Mouse (Mus musculus): Measurements from ENCODE around the gene Mmp2. TPM values are rescaled to one million over a fixed set of nuclear protein-coding genes. Genes with fewer than 3 reads are reported as not detected.
A peak's percentile ranks its signal among the peaks of the same experiment; 100 is the strongest.

Mmp2 gene
- total and polyA plus RNA-seq, 2 experiments = 1.9 to 4.1 TPM

GRCm38 (mm10) chr8:92815661-92816060 is 11.4 kb upstream of the Mmp2 start:
- Histone ChIP-seq H3K27me3 (ENCODE audit: control insufficient read depth, insufficient read depth, low read length) (no peaks in the 10 kb centered on the region), H3K9ac (ENCODE audit: low read depth, low read length) (no peak overlapping the region), H3K4me3 (ENCODE audit: insufficient read depth, low read depth, low read length) (no peak overlapping the region), H3K36me3 (ENCODE audit: control insufficient read depth, insufficient read depth, low read length) (no peaks in the 10 kb centered on the region), H3K27ac (replicated peaks; ENCODE audit: insufficient read depth, low read depth, low read length) (no peak overlapping the region), H3K79me2 (ENCODE audit: control insufficient read depth, insufficient read depth, low read length) (no peaks in the 10 kb centered on the region), H3K4me1 (ENCODE audit: control insufficient read depth, insufficient read depth, low read length) (no peaks in the 10 kb centered on the region)
- 83% methylated on average over 5 of the region's 5 CpGs for WGBS
- DNase-seq (ENCODE audit: extremely low read depth, low read depth, low spot score) = no peak
- TF ChIP-seq POLR2A (IDR thresholded peaks at IDR 0.05; ENCODE audit: extremely low read depth, insufficient read depth, low read length) = no peak
- TF ChIP-seq CTCF (IDR thresholded peaks at IDR 0.05; ENCODE audit: low read depth, low read length) = no peak

- H3K79me2 ChIP-seq (ENCODE audit: control insufficient read depth, insufficient read depth, low read length) = no peaks in the 10 kb centered on the region
- no peaks in the 10 kb centered on the region for H3K36me3 ChIP-seq (ENCODE audit: control insufficient read depth, insufficient read depth, low read length)
- peak; percentile 72 for DNase-seq (ENCODE audit: extremely low read depth, low read depth, low spot score)
- no peak overlapping the region for H3K4me3 ChIP-seq (ENCODE audit: insufficient read depth, low read depth, low read length)
- H3K27ac ChIP-seq (replicated peaks; ENCODE audit: insufficient read depth, low read depth, low read length) = no peak overlapping the region
- H3K9ac ChIP-seq (ENCODE audit: low read depth, low read length) = no peak overlapping the region
- H3K4me1 ChIP-seq (ENCODE audit: control insufficient read depth, insufficient read depth, low read length) = no peaks in the 10 kb centered on the region
- no peak for TF ChIP-seq POLR2A (IDR thresholded peaks at IDR 0.05; ENCODE audit: extremely low read depth, insufficient read depth, low read length)
- peak; percentile 100 for TF ChIP-seq CTCF (IDR thresholded peaks at IDR 0.05; ENCODE audit: low read depth, low read length)
- WGBS = 16% methylated on average over 5 of the region's 6 CpGs
- no peaks in the 10 kb centered on the region for H3K27me3 ChIP-seq (ENCODE audit: control insufficient read depth, insufficient read depth, low read length)
Observed at GRCm38 (mm10) chr8:92817928-92818818, 8.9 kb upstream of the Mmp2 start.

- no peak for DNase-seq (ENCODE audit: extremely low read depth, low read depth, low spot score)
- TF ChIP-seq CTCF (IDR thresholded peaks at IDR 0.05; ENCODE audit: low read depth, low read length) = no peak
- no peak for TF ChIP-seq POLR2A (IDR thresholded peaks at IDR 0.05; ENCODE audit: extremely low read depth, insufficient read depth, low read length)
- Histone ChIP-seq H3K27ac (replicated peaks; ENCODE audit: insufficient read depth, low read depth, low read length) (no peak overlapping the region), H3K4me3 (ENCODE audit: insufficient read depth, low read depth, low read length) (no peak overlapping the region), H3K4me1 (ENCODE audit: control insufficient read depth, insufficient read depth, low read length) (no peaks in the 10 kb centered on the region), H3K9ac (ENCODE audit: low read depth, low read length) (no peak overlapping the region), H3K36me3 (ENCODE audit: control insufficient read depth, insufficient read depth, low read length) (no peaks in the 10 kb centered on the region), H3K79me2 (ENCODE audit: control insufficient read depth, insufficient read depth, low read length) (no peaks in the 10 kb centered on the region), H3K27me3 (ENCODE audit: control insufficient read depth, insufficient read depth, low read length) (no peaks in the 10 kb centered on the region)
Observed at GRCm38 (mm10) chr8:92821151-92821550, 5.9 kb upstream of the Mmp2 start.

- Histone ChIP-seq H3K9ac (ENCODE audit: low read depth, low read length) (no peak overlapping the region), H3K79me2 (ENCODE audit: control insufficient read depth, insufficient read depth, low read length) (no peaks in the 10 kb centered on the region), H3K27me3 (ENCODE audit: control insufficient read depth, insufficient read depth, low read length) (peaks cover 1% of the 10 kb centered on the region; the same call in 1 of the 2 replicates), H3K36me3 (ENCODE audit: control insufficient read depth, insufficient read depth, low read length) (no peaks in the 10 kb centered on the region), H3K4me1 (ENCODE audit: control insufficient read depth, insufficient read depth, low read length) (no peaks in the 10 kb centered on the region), H3K4me3 (ENCODE audit: insufficient read depth, low read depth, low read length) (no peak overlapping the region), H3K27ac (replicated peaks; ENCODE audit: insufficient read depth, low read depth, low read length) (no peak overlapping the region)
- peak; percentile 9 for DNase-seq (ENCODE audit: extremely low read depth, low read depth, low spot score)
- WGBS = 71% methylated on average over 5 of the region's 5 CpGs
- no peak for TF ChIP-seq POLR2A (IDR thresholded peaks at IDR 0.05; ENCODE audit: extremely low read depth, insufficient read depth, low read length)
- TF ChIP-seq CTCF (IDR thresholded peaks at IDR 0.05; ENCODE audit: low read depth, low read length) = no peak
Observed at GRCm38 (mm10) chr8:92822386-92822785, 4.7 kb upstream of the Mmp2 start.

GRCm38 (mm10) chr8:92825991-92826390 is 1.1 kb upstream of the Mmp2 start:
- TF ChIP-seq POLR2A (IDR thresholded peaks at IDR 0.05; ENCODE audit: extremely low read depth, insufficient read depth, low read length) (no peak), CTCF (IDR thresholded peaks at IDR 0.05; ENCODE audit: low read depth, low read length) (no peak)
- no peak for DNase-seq (ENCODE audit: extremely low read depth, low read depth, low spot score)

GRCm38 (mm10) chr8:92828251-92828743 is 1.2 kb downstream of the Mmp2 start:
- Histone ChIP-seq H3K36me3 (ENCODE audit: control insufficient read depth, insufficient read depth, low read length) (no peaks in the 10 kb centered on the region), H3K4me3 (ENCODE audit: insufficient read depth, low read depth, low read length) (no peak overlapping the region), H3K27me3 (ENCODE audit: control insufficient read depth, insufficient read depth, low read length) (peaks cover 3% of the 10 kb centered on the region; the same call in 1 of the 2 replicates), H3K27ac (replicated peaks; ENCODE audit: insufficient read depth, low read depth, low read length) (no peak overlapping the region), H3K9ac (ENCODE audit: low read depth, low read length) (no peak overlapping the region), H3K79me2 (ENCODE audit: control insufficient read depth, insufficient read depth, low read length) (no peaks in the 10 kb centered on the region), H3K4me1 (ENCODE audit: control insufficient read depth, insufficient read depth, low read length) (no peaks in the 10 kb centered on the region)
- DNase-seq (ENCODE audit: extremely low read depth, low read depth, low spot score) = no peak
- TF ChIP-seq CTCF (IDR thresholded peaks at IDR 0.05; ENCODE audit: low read depth, low read length) = no peak
- TF ChIP-seq POLR2A (IDR thresholded peaks at IDR 0.05; ENCODE audit: extremely low read depth, insufficient read depth, low read length) = no peak
- 49% methylated on average over 15 of the region's 15 CpGs for WGBS

More at GRCm38 (mm10) chr8:92825991-92826390, 1.1 kb upstream of the Mmp2 start:
- peaks cover 3% of the 10 kb centered on the region; the same call in 1 of the 2 replicates for H3K27me3 ChIP-seq (ENCODE audit: control insufficient read depth, insufficient read depth, low read length)
- no peaks in the 10 kb centered on the region for H3K4me1 ChIP-seq (ENCODE audit: control insufficient read depth, insufficient read depth, low read length)
- no peak overlapping the region for H3K27ac ChIP-seq (replicated peaks; ENCODE audit: insufficient read depth, low read depth, low read length)
- H3K79me2 ChIP-seq (ENCODE audit: control insufficient read depth, insufficient read depth, low read length) = no peaks in the 10 kb centered on the region
- H3K4me3 ChIP-seq (ENCODE audit: insufficient read depth, low read depth, low read length) = no peak overlapping the region
- no peak overlapping the region for H3K9ac ChIP-seq (ENCODE audit: low read depth, low read length)
- WGBS = 68% methylated on average over 4 of the region's 4 CpGs
- H3K36me3 ChIP-seq (ENCODE audit: control insufficient read depth, insufficient read depth, low read length) = no peaks in the 10 kb centered on the region

Data from liver, adult 2 months (tissue).